Mouse (Mus musculus): ENCODE results near the gene Polr2g. TPM values are rescaled to one million over a fixed set of nuclear protein-coding genes. Genes with fewer than 3 reads are reported as not detected.

Polr2g gene
- total and polyA plus RNA-seq, 3 experiments, result 181 to 188 TPM; not detected in 1

GRCm38 (mm10) chr19:8786008-8786781, 12.2 kb downstream of the Polr2g start, which contains the start of gene Taf6l:
Gene Taf6l (minus strand): TSS chr19:8786417.
- peaks cover 3 to 7% of the 10 kb centered on the region in 2 experiments; a peak in 1 of 4 replicates for H3K4me1 ChIP-seq (ENCODE audit: control insufficient read depth in 1 of 2, insufficient read depth in 2 of 2, low read length in 2 of 2)
- no peaks in the 10 kb centered on the region; the same call in 1 of the 2 replicates for H3K79me2 ChIP-seq (ENCODE audit: control insufficient read depth, insufficient read depth, low read length, poor library complexity)
- peak; percentile 98 for DNase-seq (ENCODE audit: low read depth, low spot score)
- peak within 1 kb of the TSS; percentile 72 for H3K9ac ChIP-seq (ENCODE audit: control insufficient read depth, low read depth, low read length, poor library complexity, severe bottlenecking)
- H3K36me3 ChIP-seq (ENCODE audit: control insufficient read depth in 1 of 2, insufficient read depth in 2 of 2, low read length in 2 of 2), result peaks cover 0 to 4% of the 10 kb centered on the region in 2 experiments; a peak in 1 of 4 replicates
- no peaks in the 10 kb centered on the region for H3K27me3 ChIP-seq (ENCODE audit: control insufficient read depth in 1 of 2, insufficient read depth in 2 of 2, low read length in 2 of 2)
- peak within 1 kb of the TSS; percentile 72 to 73 for H3K4me3 ChIP-seq (ENCODE audit: control insufficient read depth in 1 of 2, insufficient read depth in 1 of 2, low read depth in 2 of 2, low read length in 2 of 2)
- no peaks in the 10 kb centered on the region for H3K9me3 ChIP-seq (replicated peaks; ENCODE audit: insufficient read depth, low read length)
- H3K27ac ChIP-seq (ENCODE audit: control insufficient read depth, low read depth, low read length), result peak within 1 kb of the TSS; percentile 31
- TF ChIP-seq MYC (IDR thresholded peaks at IDR 0.05; ENCODE audit: low read depth, low read length), result peak; percentile 75
- TF ChIP-seq SMC3 (IDR thresholded peaks at IDR 0.05; ENCODE audit: low read depth, low read length), result no peak
- peak; percentile 79 to 93 for TF ChIP-seq USF2 (IDR thresholded peaks at IDR 0.05; ENCODE audit: borderline replicate concordance in 1 of 2, insufficient read depth in 1 of 2, low read depth in 1 of 2, low read length in 2 of 2)
- peak; percentile 81 for TF ChIP-seq HCFC1 (IDR thresholded peaks at IDR 0.05; ENCODE audit: low read depth, low read length)
- no peak for TF ChIP-seq MAFK (IDR thresholded peaks at IDR 0.05; ENCODE audit: borderline replicate concordance, low read depth, low read length)
- no peak for TF ChIP-seq ZC3H11A (IDR thresholded peaks at IDR 0.05; ENCODE audit: low read depth, low read length)
- TF ChIP-seq ZMIZ1 (IDR thresholded peaks at IDR 0.05; ENCODE audit: low read depth, low read length), result peak; percentile 82
- TF ChIP-seq TCF12 (IDR thresholded peaks at IDR 0.05; ENCODE audit: low read depth, low read length), result peak; percentile 38; the same call in 1 of the 2 replicates
- 0 out of 2 replicates have a peak, but pooled peaks have one; percentile 16 for TF ChIP-seq ELF1 (IDR thresholded peaks at IDR 0.05; ENCODE audit: low read depth, low read length)
- TF ChIP-seq RCOR1 (IDR thresholded peaks at IDR 0.05; ENCODE audit: low read depth, low read length), result no peak
- TF ChIP-seq KAT2A (conservative IDR thresholded peaks at IDR 0.05; ENCODE audit: low read depth, low read length), result no peak; the same call in 1 of the 2 replicates
- TF ChIP-seq ZKSCAN1 (IDR thresholded peaks at IDR 0.05; ENCODE audit: low read depth, low read length), result no peak
- TF ChIP-seq GABPA (IDR thresholded peaks at IDR 0.05; ENCODE audit: low read depth, low read length), result no peak
- TF ChIP-seq GATA1 (IDR thresholded peaks at IDR 0.05; ENCODE audit: low read depth, low read length), result no peak
- TF ChIP-seq TBP (IDR thresholded peaks at IDR 0.05; ENCODE audit: low read depth, low read length), result peak; percentile 98
- 0 out of 2 replicates have a peak, but pooled peaks have one; percentile 27 for TF ChIP-seq ZNF384 (IDR thresholded peaks at IDR 0.05; ENCODE audit: low read depth, low read length)
- peak; percentile 97 for TF ChIP-seq BHLHE40 (IDR thresholded peaks at IDR 0.05; ENCODE audit: borderline replicate concordance, low read depth, low read length)
- peak; percentile 67 for TF ChIP-seq NELFE (IDR thresholded peaks at IDR 0.05; ENCODE audit: low read depth, low read length)
- TF ChIP-seq E2F4 (IDR thresholded peaks at IDR 0.05; ENCODE audit: borderline replicate concordance, low read depth, low read length), result no peak; the same call in 1 of the 2 replicates
- TF ChIP-seq CHD2 (IDR thresholded peaks at IDR 0.05; ENCODE audit: low read length), result no peak
- TF ChIP-seq POLR2AphosphoS5 (IDR thresholded peaks at IDR 0.05; ENCODE audit: borderline replicate concordance, low read depth, low read length), result no peak
- no peak for TF ChIP-seq CTCF (IDR thresholded peaks at IDR 0.05 in 2 of 3, conservative IDR thresholded peaks at IDR 0.05 in 1 of 3; ENCODE audit: control insufficient read depth in 1 of 3, insufficient read depth in 1 of 3, low read depth in 2 of 3, low read length in 3 of 3, poor library complexity in 1 of 3, severe bottlenecking in 1 of 3)
- no peak for TF ChIP-seq MEF2A (IDR thresholded peaks at IDR 0.05; ENCODE audit: extremely low read depth, insufficient replicate concordance, low read depth, low read length, poor library complexity, severe bottlenecking)
- no peak for TF ChIP-seq UBTF (IDR thresholded peaks at IDR 0.05; ENCODE audit: borderline replicate concordance, insufficient read depth, low read depth, low read length)
- no peak for TF ChIP-seq TAL1 (IDR thresholded peaks at IDR 0.05; ENCODE audit: low read length)
- TF ChIP-seq USF1 (IDR thresholded peaks at IDR 0.05; ENCODE audit: low read depth, low read length), result peak; percentile 95
- no peak for TF ChIP-seq NRF1 (IDR thresholded peaks at IDR 0.05; ENCODE audit: insufficient read depth, low read depth, low read length, poor library complexity, severe bottlenecking)
- no peak; a peak in 1 of 4 replicates for TF ChIP-seq EP300 (IDR thresholded peaks at IDR 0.05; ENCODE audit: low read depth in 1 of 2, low read length in 2 of 2)
- 0 out of 2 replicates have a peak, but pooled peaks have one; percentile 50 for TF ChIP-seq MAZ (IDR thresholded peaks at IDR 0.05; ENCODE audit: low read depth, low read length)
- peak; percentile 65 to 80; a peak in 3 of 4 replicates for TF ChIP-seq POLR2A (IDR thresholded peaks at IDR 0.05; ENCODE audit: control insufficient read depth in 1 of 2, insufficient read depth in 1 of 2, low read depth in 1 of 2, low read length in 2 of 2, poor library complexity in 1 of 2)
- TF ChIP-seq POLR2AphosphoS2 (IDR thresholded peaks at IDR 0.05; ENCODE audit: low read length), result peak; percentile 53; the same call in 1 of the 2 replicates
- no peak for TF ChIP-seq CHD1 (IDR thresholded peaks at IDR 0.05; ENCODE audit: low read depth, low read length)
- TF ChIP-seq MYB (IDR thresholded peaks at IDR 0.05; ENCODE audit: low read depth, low read length), result no peak
- TF ChIP-seq MAX (IDR thresholded peaks at IDR 0.05; ENCODE audit: low read length), result peak; percentile 91
- TF ChIP-seq MXI1 (IDR thresholded peaks at IDR 0.05; ENCODE audit: low read depth, low read length), result peak; percentile 93
